Mouse (Mus musculus) left cerebral cortex, postnatal 36 days (tissue): Measurements from ENCODE around the gene Tmem164. TPM values are rescaled to one million over a fixed set of nuclear protein-coding genes. Genes with fewer than 3 reads are reported as not detected.
"Not testable (repeated sequence)": the region's sequence is repeated elsewhere in the genome, so short reads cannot be mapped to it uniquely, and the experiment has no call there.

Experiments
- DNase-seq, 2 experiments: peaks; one replicate each; pipeline ENCODE4 v3.0.0; 2021 to 2022; ENCODE audit warnings: low spot score in 2 of 2, mixed read lengths in 1 of 2
- intact Hi-C: fragments of 180-260 bp; cut with DNase I; formaldehyde crosslinking; loops from one replicate; pipeline ENCODE4 v1.15.1; 2025
- total RNA-seq, 2 experiments: library from RNA; stranded (reverse); gene quantifications; 2 replicates each; pipeline ENCODE4 v1.2.3; 2021

Tmem164 gene
- total RNA-seq = 10 to 100 TPM; 28.0 to 29.9 TPM

DNA sequence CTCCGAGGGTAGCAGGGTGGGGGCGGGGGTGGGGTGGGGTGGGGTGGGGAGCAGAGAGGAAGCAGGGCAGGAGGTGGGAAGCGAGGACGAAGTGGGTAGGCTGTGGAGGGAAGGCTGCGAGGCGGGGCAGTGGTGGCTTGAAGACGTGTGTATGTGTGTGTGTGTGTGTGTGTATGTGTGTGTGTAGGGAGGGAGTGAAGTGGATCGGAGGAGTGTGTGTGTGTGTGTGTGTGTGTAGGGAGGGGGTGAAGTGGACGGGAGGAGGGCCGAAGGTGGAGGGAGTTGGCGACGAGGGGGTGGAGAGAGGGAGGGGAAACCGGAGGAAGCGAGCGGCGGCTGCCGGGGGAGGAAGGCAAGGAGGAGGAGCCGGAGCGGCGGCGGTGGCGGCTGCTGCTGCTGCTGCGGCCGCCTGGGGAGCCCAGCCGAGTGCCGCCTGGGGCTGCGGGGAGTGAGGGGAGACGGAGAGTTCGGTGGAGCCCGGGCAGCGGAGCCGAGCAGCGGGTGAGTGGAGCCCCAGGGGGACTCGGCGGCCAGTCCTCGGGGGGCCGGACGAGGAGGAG, at the start of gene Tmem164:
Gene Tmem164, plus strand, starts transcription at position 351 of the 560 bp plus-strand sequence.
- intact Hi-C loops = loop anchor here (5.0 to 10.0 kb wide), 2 partner anchors 119 to 124 kb away; no protein-coding TSS in a partner anchor

DNA sequence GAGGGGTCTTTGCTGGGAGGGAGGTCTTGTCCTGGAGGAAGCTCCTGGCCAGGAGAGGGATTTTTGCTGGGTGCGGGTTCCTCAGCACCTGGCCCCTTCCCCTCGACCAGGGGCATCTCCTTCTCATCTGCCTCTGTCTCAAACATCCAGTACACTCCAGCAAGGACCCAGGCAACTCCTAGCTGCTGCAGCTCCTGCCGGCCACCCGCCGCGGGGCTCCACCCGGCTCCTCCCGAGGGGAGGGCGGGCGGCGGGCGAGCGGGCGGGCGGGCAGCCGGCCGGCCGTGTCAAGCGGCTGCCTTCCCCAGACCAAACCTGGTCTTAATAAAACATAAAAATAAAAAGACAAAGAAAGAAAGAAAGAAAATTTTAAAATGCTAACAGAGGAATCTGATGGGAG, 48.2 kb upstream of the Tmem164 start:
- intact Hi-C loops = not testable (repeated sequence)

More for the DNA sequence above, at the start of gene Tmem164:
- peak; percentile 55 to 70 for DNase-seq

DNA sequence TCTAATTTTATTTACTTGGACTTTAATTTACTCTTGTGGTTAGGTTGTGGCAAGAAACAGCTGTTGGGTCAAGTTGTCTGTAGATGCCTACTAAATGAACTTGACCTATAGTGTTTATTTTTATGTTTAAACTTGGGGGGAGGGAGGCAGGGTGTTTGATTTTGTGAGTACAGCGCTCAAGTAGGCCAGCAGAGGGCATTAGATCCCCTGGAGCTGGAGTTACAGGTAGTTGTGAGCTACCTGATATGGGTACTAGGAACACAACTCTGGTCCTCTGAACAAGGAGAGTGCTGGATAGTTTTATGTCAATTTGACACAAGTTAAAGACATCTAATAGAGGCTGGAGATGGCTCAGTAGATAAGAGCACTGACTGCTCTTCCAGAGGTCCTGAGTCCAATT, 34.0 kb upstream of the Tmem164 start:
- intact Hi-C loops = no loop called here

More for the DNA sequence above, 48.2 kb upstream of the Tmem164 start:
- not testable (repeated sequence) for DNase-seq

DNA sequence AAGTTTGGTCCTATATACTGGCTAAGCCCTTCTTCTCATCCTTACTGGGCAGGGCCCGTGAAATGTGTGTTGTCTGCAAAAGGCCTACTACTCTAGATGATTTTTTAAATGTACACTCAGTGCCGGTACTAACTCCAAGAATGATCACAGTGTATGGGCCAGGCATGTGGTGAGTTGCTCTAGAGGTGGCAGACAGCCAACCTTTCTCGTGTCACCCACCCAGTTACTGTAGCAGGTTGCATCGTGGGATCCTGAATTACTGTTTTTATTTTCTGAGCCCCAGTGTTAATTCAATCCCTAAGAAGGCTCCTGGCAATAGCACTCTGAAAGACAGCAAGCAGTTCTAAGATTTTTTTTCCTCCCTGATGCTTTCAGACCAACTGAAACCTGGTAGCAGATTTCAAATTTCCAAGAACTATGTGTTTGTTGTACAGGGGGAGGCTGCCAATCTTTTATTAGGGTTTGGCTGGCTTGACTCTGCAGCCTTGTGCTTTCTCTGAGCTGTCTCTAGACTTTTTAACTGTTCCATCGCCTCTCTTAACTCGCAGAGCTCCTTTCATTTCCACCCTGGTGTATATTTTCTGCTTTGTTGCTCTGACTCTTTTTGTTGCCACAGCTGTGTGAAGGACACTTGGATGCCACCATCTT, 31.0 kb upstream of the Tmem164 start:
- peak in 1 of 2 experiments; percentile 6 for DNase-seq
- intact Hi-C loops = no loop called here

More for the DNA sequence above, 34.0 kb upstream of the Tmem164 start:
- DNase-seq = no peak

DNA sequence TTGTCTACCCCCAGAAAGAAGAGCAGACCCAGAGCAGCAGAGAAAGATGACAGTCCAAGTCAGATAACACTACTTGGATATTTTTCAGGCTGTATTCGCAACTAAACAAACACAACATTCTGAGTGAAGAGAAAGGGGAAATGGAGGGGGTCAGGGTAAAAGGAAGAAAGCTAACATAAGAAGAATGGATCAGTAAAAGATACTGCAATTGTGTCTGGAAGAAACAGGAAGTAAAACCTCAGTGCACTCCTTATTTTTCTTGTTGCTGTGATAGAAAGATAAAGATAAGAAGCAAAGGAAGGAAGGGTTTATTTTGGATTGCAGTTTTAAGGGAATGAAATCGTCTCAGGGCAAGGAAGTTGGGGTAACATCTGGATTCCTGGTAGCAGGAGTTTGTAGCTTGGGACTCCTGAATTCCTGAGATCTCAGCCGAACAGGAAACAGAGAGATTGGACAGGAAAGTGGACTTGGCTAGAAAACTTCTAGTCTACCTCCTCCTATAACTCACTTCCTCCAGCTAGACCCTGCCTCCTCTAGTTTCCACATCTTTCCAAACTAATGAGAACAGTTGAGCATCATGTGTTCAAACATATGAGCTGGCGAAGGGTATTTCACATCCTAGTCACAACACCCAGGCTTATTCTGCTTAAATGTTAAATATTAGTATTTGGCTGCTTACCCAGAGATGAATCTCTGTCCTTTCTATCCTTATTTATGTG, 16.3 kb upstream of the Tmem164 start:
- intact Hi-C loops = no loop called here
- no peak for DNase-seq

DNA sequence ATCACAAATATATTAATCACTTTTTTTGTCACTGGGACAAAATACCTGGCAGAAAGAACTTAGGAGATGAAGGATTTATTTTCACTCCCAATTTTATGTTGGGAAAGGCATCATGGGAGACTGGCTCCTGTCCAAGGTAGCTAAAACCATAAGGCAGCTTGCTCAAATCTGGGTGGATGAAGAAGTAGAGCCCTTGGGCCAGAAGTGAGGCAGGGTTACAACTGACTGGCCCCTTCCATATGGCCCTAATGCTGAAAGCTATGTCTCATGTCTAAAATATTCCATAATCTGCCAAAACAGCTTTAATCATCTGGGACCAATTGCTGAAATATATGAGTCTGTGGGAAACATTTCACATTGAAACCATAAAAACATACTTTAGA, 15.8 kb upstream of the Tmem164 start:
- DNase-seq = no peak
- intact Hi-C loops = no loop called here

DNA sequence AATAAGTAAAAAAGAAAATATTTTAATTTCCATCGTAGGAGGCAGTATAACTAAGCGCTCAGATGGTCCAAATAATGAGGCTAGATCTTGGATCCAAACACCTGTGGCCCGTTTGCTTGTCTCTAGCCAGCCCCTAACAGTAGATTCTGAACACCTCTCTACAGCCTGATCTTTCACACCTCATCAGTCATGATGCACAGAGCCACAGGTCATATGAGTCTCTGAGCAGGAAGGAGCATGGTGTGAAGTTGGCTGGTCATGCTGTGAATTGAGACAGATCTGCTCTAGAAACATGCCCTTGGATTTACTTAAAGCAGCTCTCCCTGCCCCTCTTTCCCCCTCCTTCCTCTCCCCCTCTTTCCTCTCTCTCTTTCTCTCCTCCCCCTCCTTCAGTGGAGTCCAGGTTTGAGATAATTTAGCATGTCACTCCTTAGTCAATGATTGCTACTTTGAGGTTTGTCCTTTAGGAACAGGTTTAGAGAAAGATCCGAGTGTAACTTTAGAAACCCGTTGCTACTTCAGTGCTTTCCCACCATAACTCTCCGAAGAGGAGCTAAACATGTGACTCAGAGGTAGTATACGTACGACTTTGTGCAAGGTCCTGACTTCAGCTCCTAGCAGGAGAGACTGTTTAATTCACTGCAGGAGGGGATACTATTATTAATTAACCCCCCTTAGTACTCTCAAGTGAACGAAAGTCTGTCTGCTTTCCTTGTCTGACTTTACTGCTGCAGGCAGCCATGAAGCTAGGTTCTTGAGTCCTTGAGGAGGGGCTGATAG, 11.7 kb upstream of the Tmem164 start:
- intact Hi-C loops = no loop called here
- DNase-seq = no peak

DNA sequence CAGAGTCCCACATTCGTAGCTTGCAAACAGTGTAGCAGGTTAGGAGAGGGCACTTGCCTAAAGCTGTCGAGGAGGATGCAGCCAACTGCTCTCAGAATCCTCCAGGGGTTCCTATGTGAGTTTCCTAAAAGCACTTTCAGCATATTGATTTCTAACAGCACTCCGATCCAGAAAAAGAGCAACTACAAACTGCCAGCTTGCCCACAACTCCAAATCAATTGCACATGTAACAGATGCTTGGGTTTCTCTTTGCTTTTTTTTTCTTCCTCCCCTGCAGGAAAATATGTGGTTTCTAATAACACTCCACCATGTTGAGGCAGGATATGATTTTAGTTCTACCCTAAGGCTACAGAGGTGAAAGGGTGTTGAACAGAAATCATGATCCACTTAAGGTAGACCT, 11.1 kb upstream of the Tmem164 start:
- DNase-seq = no peak
- intact Hi-C loops = no loop called here

DNA sequence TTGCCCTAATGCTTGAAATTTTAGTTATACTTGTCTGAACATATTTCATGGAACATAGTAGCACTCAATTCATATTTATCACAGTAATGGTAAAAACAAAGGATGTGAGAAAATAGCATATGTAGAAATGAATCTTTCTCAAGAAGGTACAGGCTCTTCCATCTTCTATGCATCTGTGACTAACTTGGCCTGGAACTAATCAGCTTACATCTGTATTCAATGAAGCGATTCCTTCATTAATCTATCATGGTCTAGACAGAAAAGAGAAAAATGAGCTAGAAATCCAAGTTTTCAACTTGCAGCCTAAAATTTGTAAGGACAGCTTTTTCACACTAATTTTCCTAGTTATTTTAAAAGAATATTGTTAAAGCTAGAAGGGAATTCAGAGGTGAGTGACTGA, 10.1 kb upstream of the Tmem164 start:
- no peak for DNase-seq
- intact Hi-C loops = no loop called here

DNA sequence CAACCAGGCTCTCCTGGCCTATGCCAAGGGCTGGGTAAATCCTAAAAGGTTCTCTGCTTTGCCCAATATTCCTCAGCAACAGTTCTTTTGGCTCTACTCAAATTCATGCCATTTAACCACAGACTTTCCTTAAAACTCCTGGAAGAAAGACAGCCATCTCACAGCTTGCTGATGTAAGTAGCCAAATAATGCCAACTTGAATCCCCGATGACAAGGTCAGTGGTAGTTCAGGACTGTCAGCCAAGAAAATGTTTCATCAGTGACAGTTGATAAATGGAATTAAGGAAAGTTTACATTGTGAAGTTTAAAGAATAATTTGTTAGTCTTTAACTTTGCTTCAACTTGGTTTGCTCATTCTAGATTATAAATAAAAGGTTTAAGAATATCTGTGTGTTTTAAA, 8.5 kb upstream of the Tmem164 start:
- intact Hi-C loops = no loop called here
- no peak for DNase-seq

DNA sequence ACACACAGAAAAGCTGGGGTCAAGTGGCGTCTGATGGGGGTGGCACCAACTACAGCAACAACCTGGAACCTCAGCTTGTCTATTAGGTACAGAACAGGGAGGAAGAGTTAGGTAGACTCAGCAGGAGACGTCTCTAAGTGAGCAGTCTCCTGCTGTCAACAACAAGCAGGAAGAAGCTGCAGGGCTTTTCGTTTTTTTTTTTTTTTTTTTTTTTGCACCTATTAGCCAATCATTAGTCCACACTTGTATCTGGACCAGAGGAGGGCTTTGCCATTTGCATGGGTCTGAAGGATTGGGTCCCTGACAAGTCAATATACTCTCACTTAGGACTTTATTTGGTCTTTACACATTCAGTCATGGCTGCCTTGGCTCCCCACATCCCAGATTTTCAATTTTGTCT, 4.0 kb upstream of the Tmem164 start:
- no peak for DNase-seq
- intact Hi-C loops = no loop called here

DNA sequence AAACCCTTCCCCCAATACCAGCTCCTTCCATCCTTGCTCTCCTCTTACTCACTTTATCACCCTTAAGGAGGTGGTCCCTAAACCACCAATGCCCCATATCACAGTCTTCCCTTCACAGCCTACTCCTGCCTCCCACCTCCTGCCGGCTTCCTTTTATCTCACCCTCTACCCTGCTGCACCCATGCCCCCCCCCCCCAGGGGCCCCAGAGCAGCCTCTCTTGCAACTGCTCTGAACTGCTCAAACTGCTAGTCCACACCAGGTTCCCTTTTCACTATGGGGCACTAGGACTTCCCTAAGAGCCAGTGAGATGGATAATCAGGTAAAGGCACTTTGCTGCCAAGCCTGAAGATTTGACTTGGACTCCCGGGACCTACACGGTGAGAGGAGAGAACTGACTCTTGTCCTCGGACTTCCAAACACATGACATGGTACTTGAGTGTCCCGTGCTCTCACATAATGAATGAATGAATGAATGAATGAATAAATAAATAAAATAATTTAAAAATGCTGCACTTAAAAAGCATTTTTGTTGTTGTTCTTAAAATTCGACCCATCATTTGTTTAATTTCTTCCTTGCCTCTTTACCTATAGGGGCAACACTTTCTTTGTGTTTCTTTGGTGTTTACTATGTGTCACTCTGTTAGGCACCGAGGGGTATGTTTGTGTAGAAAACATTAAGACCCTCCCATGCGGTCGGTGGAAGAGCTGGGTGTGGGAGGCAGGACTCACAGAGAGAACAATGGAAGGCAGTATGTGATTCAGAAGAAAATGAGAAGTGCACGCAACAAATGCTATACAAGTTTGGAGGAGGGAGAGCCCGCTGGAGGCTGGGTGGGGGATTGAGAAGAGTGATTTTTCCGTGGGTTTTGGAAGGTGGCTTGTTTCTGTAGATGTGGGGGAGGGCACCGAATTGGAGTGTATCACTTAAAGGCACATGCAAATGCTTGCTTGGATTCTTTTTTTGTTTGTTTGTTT, 2.4 kb upstream of the Tmem164 start:
- DNase-seq = no peak
- intact Hi-C loops = no loop called here

DNA sequence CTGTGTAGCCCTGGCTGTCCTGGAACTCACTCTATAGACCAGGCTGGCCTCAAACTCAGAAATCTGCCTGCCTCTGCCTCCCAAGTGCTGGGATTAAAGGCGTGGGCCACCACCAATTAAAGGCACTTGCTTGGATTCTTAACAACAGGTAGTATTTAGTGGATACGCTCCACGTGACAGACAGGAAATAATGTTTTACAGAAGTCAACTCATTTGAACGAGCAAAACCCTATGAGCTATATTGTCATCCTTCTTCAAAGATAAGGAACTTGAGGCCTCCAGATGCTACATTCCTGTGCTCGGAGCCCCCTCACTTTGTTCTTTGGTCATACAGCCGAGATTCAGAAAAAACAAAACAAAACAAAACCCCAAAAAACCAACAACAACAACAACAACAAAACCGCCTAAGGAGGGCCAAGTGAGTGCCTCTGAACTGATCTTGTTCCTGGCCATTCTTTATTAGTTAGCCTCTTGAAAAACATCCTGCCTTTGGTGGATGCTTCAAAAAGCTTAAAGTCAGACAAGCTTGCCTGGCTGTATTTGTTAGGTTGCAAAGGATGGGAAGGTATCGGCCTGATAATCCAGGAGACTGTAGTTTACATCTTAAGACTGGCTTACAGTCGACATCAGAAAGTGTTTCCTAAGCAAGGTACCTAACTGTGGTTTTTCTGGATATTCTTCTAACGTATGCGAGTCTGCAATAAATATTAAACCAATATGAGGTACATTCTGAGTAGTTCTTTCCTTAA, 1.5 kb upstream of the Tmem164 start:
- DNase-seq = no peak
- intact Hi-C loops = loop anchor here (5.0 to 10.0 kb wide), 2 partner anchors 117 to 125 kb away; no protein-coding TSS in a partner anchor

DNA sequence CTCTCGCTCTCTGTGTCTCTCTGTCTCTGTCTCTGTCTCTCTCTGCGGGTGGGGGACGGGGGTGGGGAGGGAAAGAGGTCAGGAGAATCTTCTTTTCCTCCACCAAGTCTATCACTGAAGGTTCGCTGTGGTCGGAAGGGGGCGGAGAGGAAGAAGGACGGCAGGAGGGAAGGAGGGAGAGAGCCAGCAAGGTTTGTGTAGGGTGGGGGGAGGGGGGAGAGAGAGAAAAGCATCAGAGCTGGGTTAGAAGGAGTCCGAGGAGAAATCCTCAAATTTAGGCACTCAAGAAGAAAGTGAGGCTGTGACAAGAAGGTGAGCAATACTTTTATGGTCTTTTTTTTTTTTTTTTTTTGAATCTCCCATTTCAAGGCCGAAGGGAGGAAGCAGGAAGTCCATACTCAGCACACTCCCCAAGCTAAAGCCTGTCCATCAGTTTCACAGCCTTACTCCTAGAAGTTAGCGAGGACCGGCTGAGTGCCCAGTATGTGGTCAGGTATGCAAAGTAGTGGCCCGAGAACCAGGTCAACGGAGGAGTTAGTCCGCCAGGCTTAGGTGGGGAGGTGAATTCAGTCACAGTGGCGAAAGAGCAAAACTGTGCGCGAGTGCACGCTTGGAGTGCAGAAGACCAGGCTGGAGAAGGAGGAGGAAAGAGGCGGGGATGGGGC, 683 bp upstream of the Tmem164 start:
- intact Hi-C loops = loop anchor here (5.0 to 10.0 kb wide), 2 partner anchors 118 to 124 kb away; no protein-coding TSS in a partner anchor
- peak; percentile 29 to 38 for DNase-seq

DNA sequence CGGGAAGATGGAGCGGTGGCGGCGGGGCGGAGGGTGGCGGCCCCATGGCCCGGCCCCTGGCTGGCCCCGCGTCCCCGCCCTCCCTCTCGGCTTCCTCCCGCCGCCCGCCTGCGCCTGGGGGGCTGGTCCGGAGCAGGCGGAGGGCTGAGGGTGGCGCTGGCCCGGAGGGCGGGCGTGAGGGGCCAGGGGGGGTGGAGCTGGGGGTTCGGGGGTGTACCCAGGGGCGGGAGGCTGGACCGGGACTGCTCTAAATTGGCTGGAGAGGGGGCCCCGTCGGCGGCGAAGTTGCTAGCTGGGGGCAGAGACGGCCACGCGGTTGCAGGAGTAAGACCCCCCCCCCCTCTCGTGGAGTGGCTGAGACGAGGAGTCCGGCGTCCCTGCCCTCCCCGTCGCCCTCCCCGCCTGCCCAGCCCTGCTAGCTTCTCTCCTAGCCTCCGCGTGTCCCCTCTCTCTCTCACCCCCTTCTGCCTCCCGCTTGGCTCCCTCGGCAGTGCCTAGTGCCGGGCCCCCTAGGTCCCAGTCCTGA, 473 bp downstream of the Tmem164 start:
- intact Hi-C loops = loop anchor here (5.0 to 10.0 kb wide), 2 partner anchors 119 to 123 kb away; no protein-coding TSS in a partner anchor
- DNase-seq = no peak

DNA sequence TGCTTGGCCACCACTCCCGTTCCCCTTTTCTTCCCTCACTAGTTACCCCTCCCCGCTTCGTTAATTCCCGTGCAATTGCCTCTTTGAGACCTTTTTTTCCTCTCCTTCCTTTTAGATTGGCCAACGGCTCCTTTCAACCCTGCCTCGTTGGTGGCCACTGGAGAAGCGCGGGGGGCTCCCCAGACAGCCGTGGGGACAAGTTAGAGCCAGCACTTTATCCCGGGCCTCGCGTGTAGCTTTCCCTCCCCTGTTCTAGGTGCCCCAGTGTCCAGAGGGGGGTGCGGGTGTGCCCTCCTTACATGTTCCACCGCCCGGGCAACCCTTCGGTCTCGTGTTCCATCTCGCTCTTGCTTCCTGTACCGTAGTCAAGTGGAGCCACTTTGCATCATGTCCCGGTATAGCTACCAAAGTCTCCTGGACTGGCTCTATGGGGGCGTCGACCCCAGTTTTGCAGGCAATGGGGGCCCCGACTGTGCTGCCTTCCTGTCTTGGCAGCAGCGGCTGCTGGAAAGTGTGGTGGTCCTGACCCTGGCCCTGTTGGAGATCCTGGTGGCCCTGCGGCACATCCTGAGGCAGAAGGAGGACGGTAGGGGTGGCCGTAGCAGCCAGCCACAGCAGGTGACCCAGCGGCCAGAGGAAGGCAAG, 1.1 kb downstream of the Tmem164 start:
- DNase-seq = no peak
- intact Hi-C loops = loop anchor here (5.0 to 10.0 kb wide), 2 partner anchors 120 to 123 kb away; no protein-coding TSS in a partner anchor

DNA sequence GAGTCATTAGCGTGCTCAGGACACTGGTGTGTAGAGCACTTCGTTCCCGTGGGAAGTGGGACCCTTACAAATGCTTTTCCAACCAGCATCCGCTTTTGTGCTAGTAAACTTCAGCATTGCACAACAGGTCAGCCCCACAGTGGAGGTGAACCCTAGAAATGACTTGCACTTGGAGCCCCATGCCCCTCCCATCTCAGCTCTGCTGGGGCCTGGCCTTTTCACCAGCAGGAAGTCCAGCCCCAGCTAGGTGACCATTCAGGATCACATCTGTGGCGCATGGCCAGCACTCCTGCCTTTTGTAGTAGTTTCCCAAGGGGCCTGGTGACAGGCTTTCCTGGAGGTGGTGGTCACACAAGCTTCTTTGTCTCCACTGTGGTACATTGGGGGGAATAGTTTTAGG, 1.8 kb downstream of the Tmem164 start:
- intact Hi-C loops = loop anchor here (5.0 to 10.0 kb wide), 2 partner anchors 121 to 122 kb away; no protein-coding TSS in a partner anchor
- no peak for DNase-seq
